Mouse (Mus musculus) stomach, postnatal 0 days (tissue): Measurements from ENCODE around the gene Tbccd1.

Experiments used
- CTCF ChIP-seq: IDR thresholded peaks from 2 replicates; pipeline ENCODE4 v1.5.1; 2016; ENCODE audit warnings: antibody characterized with exemption, low read depth, mild to moderate bottlenecking, moderate library complexity
- EP300 ChIP-seq: optimal IDR thresholded peaks from 2 replicates; pipeline ENCODE3; 2016; ENCODE audit warnings: antibody characterized with exemption

DNA sequence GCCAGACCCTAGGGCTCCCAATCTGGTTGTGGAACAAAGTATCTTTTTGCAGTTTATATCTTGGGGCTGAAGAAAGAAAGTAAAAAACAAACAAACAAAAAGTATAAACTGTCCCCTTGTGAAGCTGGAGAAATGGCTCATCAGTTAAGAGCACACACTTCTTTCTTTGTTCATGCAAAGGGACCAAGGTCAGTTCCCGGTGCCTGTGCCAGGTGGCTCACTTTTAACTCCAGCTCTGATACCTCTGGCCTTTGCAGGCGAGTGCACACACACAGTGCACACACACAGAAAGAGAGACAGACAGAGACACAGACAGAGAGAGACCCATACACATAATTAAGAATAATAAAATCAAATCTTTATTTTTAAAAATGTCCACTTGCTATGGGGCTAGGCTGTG, 39.1 kb upstream of the Tbccd1 start:
- TF ChIP-seq CTCF = no peak
- no peak for TF ChIP-seq EP300
